Mouse (Mus musculus) neural tube, embryonic 13.5 days (tissue): Measurements from ENCODE around the gene Lyzl6. TPM values are rescaled to one million over a fixed set of nuclear protein-coding genes. Genes with fewer than 3 reads are reported as not detected.
"Not testable (repeated sequence)": the region's sequence is repeated elsewhere in the genome, so short reads cannot be mapped to it uniquely, and the experiment has no call there.

Experiments used
- ATAC-seq: fragments of 200-750 bp; cut with Nextera tagmentation; 2 replicates; pipeline ENCODE4 v1.8.0; 2017; ENCODE audit warnings: low read depth, mild to moderate bottlenecking, moderate TSS enrichment, moderate library complexity
- H3K27ac ChIP-seq: fragments of 300-500 bp; sonication (generic); replicated peaks from 2 replicates; pipeline ENCODE4 v1.5.1; 2015; ENCODE audit warnings: moderate library complexity, mild to moderate bottlenecking, inconsistent platforms
- H3K27me3 ChIP-seq: fragments of 300-500 bp; sonication (generic); 2 replicates; pipeline ENCODE4 v1.6.1; 2015; ENCODE audit warnings: mild to moderate bottlenecking, inconsistent platforms
- H3K36me3 ChIP-seq: fragments of 300-500 bp; sonication (generic); 2 replicates; pipeline ENCODE4 v1.6.1; 2015; ENCODE audit warnings: mild to moderate bottlenecking, inconsistent platforms
- H3K4me1 ChIP-seq: fragments of 300-500 bp; sonication (generic); replicated peaks from 2 replicates; pipeline ENCODE4 v1.6.1; 2015; ENCODE audit warnings: inconsistent platforms
- H3K4me2 ChIP-seq: fragments of 300-500 bp; sonication (generic); 2 replicates; pipeline ENCODE4 v1.6.1; 2015; ENCODE audit warnings: inconsistent platforms, mild to moderate bottlenecking, moderate library complexity
- H3K4me3 ChIP-seq: fragments of 300-500 bp; sonication (generic); 2 replicates; pipeline ENCODE4 v1.5.1; 2015; ENCODE audit warnings: mild to moderate bottlenecking, inconsistent platforms
- H3K9ac ChIP-seq: fragments of 300-500 bp; sonication (generic); 2 replicates; pipeline ENCODE4 v1.6.1; 2015; ENCODE audit warnings: moderate library complexity, mild to moderate bottlenecking, inconsistent platforms
- H3K9me3 ChIP-seq: fragments of 300-500 bp; sonication (generic); 2 replicates; pipeline ENCODE4 v1.6.1; 2016; ENCODE audit warnings: inconsistent platforms
- WGBS: fragments of 180-500 bp; shearing (Covaris S2); methylation state at CpG from one replicate; pipeline ENCODE4 v1.1.7; 2015; 5-methylcytosine and 5-hydroxymethylcytosine counted together
- polyA plus RNA-seq: library from polyadenylated mRNA; unstranded; fragments of >200 nt; fragmentation: Nextera tagmentation; extraction: Ambion mirVana; gene quantifications from 2 replicates; pipeline ENCODE4 v1.2.1, GENCODE M21; 2015

Gene Lyzl6
- polyA plus RNA-seq, result not detected in 2 replicates

DNA sequence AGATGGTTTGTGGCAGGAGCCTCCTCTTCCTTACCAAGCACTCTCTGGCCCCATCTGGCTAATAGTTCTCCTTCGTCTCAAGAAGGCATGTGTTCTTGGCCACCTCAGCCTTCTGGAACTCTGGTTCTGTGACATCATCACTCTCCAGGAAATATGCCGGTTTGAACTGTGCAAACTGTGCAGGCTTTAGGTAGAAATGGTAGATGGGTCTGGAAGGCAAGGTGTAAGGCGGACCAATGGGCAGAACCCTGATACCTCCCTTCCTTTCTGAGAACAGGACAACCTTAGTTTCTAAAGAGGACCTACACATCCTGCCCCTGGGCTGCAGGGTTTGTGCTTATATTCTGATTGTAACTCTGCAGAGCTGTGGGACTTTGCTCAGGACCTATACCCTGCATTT, at the start of gene Lyzl6:
Gene Lyzl6 (minus strand): TSS at position 101 of the 400 bp plus-strand sequence.
- H3K27ac ChIP-seq, result no peak within 1 kb of the TSS
- H3K9me3 ChIP-seq, result no peaks in the 10 kb centered on the region
- H3K4me1 ChIP-seq, result no peaks in the 10 kb centered on the region
- 82% methylated on average over 3 of the region's 3 CpGs for WGBS
- peaks cover 24% of the 10 kb centered on the region for H3K27me3 ChIP-seq
- no peak within 1 kb of the TSS for H3K9ac ChIP-seq
- no peaks in the 10 kb centered on the region for H3K36me3 ChIP-seq
- no peak within 1 kb of the TSS for H3K4me3 ChIP-seq
- 0 out of 2 replicates have a peak within 1 kb of the TSS, but pooled peaks have one; percentile 16 for H3K4me2 ChIP-seq
- ATAC-seq, result no peak

DNA sequence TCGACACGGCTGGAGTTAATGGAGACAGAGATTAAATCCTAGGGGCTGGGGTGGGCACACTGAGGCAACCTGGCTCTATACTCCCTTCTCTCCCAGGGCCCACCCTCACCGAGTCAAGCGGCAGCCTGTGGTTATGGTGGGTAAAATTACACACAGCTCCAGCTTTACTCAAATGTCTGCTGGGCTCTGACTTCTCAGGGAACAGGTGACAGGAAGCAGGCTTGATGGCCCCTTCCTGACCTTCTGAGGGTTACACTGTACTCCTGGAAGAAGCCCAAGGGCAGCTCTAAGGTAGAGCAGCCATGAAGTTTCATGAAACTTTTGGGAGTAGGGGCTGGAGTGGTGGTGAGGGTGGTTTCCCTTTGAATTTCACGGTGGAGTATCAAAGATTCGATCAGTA, 48.0 kb upstream of the Lyzl6 start:
- H3K9ac ChIP-seq, result no peak overlapping the region
- no peaks in the 10 kb centered on the region for H3K27me3 ChIP-seq
- H3K9me3 ChIP-seq, result no peaks in the 10 kb centered on the region
- H3K36me3 ChIP-seq, result peaks cover 66% of the 10 kb centered on the region
- peaks cover 15% of the 10 kb centered on the region; the same call in 1 of the 2 replicates for H3K4me1 ChIP-seq
- ATAC-seq, result no peak
- no peak overlapping the region for H3K27ac ChIP-seq
- no peak overlapping the region for H3K4me2 ChIP-seq
- WGBS, result 89% methylated on average over 6 of the region's 6 CpGs
- H3K4me3 ChIP-seq, result no peak overlapping the region

DNA sequence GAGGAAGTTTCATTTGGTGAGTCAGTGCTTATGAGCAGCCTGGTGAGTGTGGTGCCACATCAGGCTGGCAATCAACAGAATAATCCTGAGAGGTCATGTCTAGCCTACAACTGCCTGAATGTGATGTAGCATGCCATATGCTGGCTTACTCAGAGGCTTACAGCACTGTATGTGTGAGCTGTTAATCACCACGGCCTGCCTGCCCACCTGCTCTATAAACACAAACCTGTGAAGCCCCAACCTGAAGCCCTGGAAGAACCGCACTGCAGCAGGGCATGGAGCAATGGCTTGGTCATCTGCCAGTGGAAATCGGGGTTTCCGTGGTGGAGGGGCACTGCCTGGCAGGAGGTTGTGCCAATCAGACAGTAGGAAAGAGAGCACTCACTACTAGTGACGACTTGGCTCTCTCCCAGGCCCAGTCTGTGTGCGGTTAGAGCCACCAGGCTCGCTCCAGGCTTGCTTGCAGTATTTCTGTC, 46.6 kb upstream of the Lyzl6 start:
- peaks cover 80% of the 10 kb centered on the region for H3K36me3 ChIP-seq
- H3K9me3 ChIP-seq, result no peaks in the 10 kb centered on the region
- 94% methylated on average over 7 of the region's 7 CpGs for WGBS
- no peak overlapping the region for H3K9ac ChIP-seq
- H3K27ac ChIP-seq, result no peak overlapping the region
- peaks cover 13% of the 10 kb centered on the region; the same call in 1 of the 2 replicates for H3K4me1 ChIP-seq
- H3K4me3 ChIP-seq, result no peak overlapping the region
- no peaks in the 10 kb centered on the region for H3K27me3 ChIP-seq
- no peak overlapping the region for H3K4me2 ChIP-seq
- ATAC-seq, result no peak

DNA sequence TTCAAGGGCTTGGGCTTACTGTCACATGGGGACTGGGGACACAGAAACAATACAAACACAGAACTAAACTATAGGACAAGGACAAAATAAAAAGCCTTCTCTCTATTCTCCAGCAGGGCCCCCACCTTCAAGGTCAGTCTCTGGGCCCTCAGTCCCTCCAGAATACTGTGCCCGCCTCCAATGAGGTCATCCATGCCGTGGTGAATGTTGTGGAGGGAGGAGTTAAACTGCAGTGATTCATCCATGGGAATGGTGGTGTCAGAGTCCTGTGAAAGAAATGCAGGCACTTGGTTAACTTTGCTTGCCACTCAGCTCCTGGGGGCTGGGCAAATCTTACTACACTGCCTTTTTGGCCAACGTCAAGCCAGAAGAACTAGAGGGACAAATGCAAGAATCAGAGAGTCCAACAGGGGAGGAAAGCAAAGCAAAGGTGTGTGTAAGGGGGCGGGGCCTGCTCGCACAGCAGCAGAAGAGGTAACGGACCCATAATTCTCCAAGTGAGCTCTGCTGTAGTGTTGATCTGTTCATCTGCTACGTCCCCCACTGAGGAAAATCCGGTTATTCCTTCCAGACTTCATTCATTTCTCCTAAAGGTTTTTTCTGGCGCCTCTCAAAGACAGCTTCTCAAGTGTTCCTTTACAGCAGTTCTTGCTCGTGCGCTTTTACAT, 45.1 kb upstream of the Lyzl6 start:
- H3K4me3 ChIP-seq, result no peak overlapping the region
- no peaks in the 10 kb centered on the region for H3K27me3 ChIP-seq
- no peak overlapping the region for H3K4me2 ChIP-seq
- peaks cover 93% of the 10 kb centered on the region for H3K36me3 ChIP-seq
- no peaks in the 10 kb centered on the region for H3K9me3 ChIP-seq
- 86% methylated on average over 11 of the region's 11 CpGs for WGBS
- no peak overlapping the region for H3K27ac ChIP-seq
- ATAC-seq, result no peak
- peaks cover under 1% of the 10 kb centered on the region; the same call in 1 of the 2 replicates for H3K4me1 ChIP-seq
- H3K9ac ChIP-seq, result no peak overlapping the region

DNA sequence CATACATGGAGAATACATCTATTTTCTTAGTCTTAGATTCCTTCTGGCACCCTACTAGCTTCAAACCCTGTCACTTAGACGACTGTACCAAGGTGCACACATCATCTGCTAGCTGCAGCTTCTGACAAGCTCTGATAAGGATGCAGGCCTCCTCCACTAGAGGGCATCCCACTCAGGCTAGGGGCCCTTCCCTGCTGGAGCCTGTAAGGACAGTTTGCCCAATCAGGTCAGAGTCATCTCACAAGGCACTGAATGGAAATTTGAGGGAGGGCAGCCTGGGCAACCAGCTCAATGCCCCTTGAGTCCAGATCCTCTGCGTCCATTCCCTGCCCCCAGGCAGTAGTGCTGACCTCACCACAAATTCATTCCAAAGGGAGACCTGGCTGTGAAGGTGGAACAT, 38.4 kb upstream of the Lyzl6 start:
- WGBS, result 40% methylated on average over 2 of the region's 2 CpGs
- not testable (repeated sequence) for H3K9ac ChIP-seq, H3K27ac ChIP-seq, ATAC-seq, H3K27me3 ChIP-seq, H3K9me3 ChIP-seq, H3K4me2 ChIP-seq, H3K4me1 ChIP-seq, H3K4me3 ChIP-seq
- H3K36me3 ChIP-seq, result peaks cover 60% of the 10 kb centered on the region

GRCm38 (mm10) chr11:103675556-103675955, 36.9 kb upstream of the Lyzl6 start:
- peaks cover 45% of the 10 kb centered on the region for H3K36me3 ChIP-seq
- no peaks in the 10 kb centered on the region for H3K27me3 ChIP-seq
- H3K4me2 ChIP-seq, result no peak overlapping the region
- no peaks in the 10 kb centered on the region for H3K9me3 ChIP-seq
- H3K9ac ChIP-seq, result no peak overlapping the region
- H3K4me1 ChIP-seq, result no peaks in the 10 kb centered on the region
- no peak overlapping the region for H3K4me3 ChIP-seq
- no peak for ATAC-seq
- H3K27ac ChIP-seq, result no peak overlapping the region
- WGBS, result 36% methylated on average over 3 of the region's 3 CpGs

GRCm38 (mm10) chr11:103666907-103667426, 28.3 kb upstream of the Lyzl6 start:
- WGBS, result 64% methylated on average over 13 of the region's 13 CpGs
- Histone ChIP-seq H3K27ac (no peak overlapping the region), H3K27me3 (no peaks in the 10 kb centered on the region), H3K4me3 (no peak overlapping the region), H3K4me1 (peaks cover 25% of the 10 kb centered on the region), H3K36me3 (no peaks in the 10 kb centered on the region), H3K9me3 (no peaks in the 10 kb centered on the region), H3K4me2 (no peak overlapping the region), H3K9ac (no peak overlapping the region)
- no peak; the same call in 1 of the 2 replicates for ATAC-seq

DNA sequence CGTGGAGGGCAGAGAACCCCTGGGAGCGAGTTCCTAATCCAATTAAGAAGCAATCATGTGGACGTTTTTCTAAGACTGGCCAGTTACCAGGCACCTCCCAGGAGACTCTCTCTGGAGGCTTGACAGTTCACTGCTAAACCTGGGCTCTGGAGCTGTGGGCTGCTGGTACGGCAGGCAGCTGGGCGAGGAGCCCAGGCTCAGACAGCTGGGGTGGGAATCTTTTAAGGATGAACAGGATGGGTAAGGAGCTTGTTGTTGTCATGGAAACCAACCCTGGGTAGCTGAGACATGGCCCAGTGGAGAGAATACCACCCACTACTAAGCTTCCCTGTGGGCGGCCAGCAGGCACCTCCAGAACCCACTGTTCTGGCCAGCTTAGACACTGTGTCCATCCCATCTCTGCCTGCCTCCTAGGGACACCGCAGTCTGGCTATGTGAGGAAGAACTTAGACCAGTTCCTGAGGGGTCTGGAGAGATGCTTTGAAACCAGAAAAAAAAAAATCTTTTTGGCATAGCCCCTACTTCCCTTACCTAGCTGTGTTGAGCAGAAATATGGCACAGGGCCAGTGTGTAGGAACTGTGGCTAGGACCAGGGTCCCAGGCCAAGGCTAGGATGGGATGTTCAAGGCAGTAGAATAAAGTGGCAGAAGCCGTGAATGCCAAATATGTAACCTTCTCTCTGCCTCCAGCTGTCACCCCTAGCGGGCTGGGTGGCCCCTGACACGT, 27.7 kb upstream of the Lyzl6 start:
- H3K36me3 ChIP-seq, result no peaks in the 10 kb centered on the region
- H3K4me1 ChIP-seq, result peaks cover 25% of the 10 kb centered on the region
- no peak overlapping the region for H3K4me3 ChIP-seq
- 39% methylated on average over 10 of the region's 10 CpGs for WGBS
- H3K4me2 ChIP-seq, result no peak overlapping the region
- H3K9me3 ChIP-seq, result no peaks in the 10 kb centered on the region
- H3K9ac ChIP-seq, result 0 out of 2 replicates have a peak overlapping the region, but pooled peaks have one; percentile 12
- H3K27me3 ChIP-seq, result no peaks in the 10 kb centered on the region
- peak; percentile 59; the same call in 1 of the 2 replicates for ATAC-seq
- H3K27ac ChIP-seq, result no peak overlapping the region

GRCm38 (mm10) chr11:103665695-103666094, 27.0 kb upstream of the Lyzl6 start:
- no peaks in the 10 kb centered on the region for H3K9me3 ChIP-seq
- 0 out of 2 replicates have a peak, but pooled peaks have one; percentile 15 for ATAC-seq
- peaks cover 25% of the 10 kb centered on the region for H3K4me1 ChIP-seq
- no peaks in the 10 kb centered on the region for H3K27me3 ChIP-seq
- whole genome bisulfite sequencing, result 80% methylated on average over 1 of the region's 1 CpGs
- H3K36me3 ChIP-seq, result no peaks in the 10 kb centered on the region
- H3K9ac ChIP-seq, result 0 out of 2 replicates have a peak overlapping the region, but pooled peaks have one; percentile 12
- no peak overlapping the region for H3K27ac ChIP-seq
- H3K4me2 ChIP-seq, result no peak overlapping the region
- no peak overlapping the region for H3K4me3 ChIP-seq

DNA sequence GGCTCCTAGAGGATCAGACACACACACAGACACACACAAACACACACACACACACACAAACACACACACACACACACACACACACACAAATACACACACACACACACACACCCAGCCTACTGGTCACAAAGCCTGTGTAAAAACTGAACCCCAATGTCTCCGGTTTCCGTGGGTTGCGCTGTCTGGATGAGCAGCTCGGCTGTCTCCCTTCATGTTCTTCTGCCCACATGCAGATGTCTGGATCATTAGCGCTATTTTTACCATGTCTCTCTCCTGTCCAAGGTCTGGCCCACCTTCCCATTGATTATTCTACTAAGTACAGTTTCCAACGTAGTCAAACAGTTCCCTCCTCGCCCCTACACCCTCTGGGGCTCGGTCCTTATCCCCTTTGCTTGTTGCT, 24.4 kb upstream of the Lyzl6 start:
- Histone ChIP-seq H3K27me3 (0 out of 2 replicates have a peak, but pooled peaks cover 3% of the 10 kb centered on the region), H3K4me3 (no peak overlapping the region), H3K4me2 (no peak overlapping the region), H3K27ac (no peak overlapping the region), H3K36me3 (no peaks in the 10 kb centered on the region), H3K9me3 (no peaks in the 10 kb centered on the region), H3K4me1 (peaks cover 25% of the 10 kb centered on the region), H3K9ac (no peak overlapping the region)
- no peak for ATAC-seq
- WGBS, result 80% methylated on average over 8 of the region's 8 CpGs

DNA sequence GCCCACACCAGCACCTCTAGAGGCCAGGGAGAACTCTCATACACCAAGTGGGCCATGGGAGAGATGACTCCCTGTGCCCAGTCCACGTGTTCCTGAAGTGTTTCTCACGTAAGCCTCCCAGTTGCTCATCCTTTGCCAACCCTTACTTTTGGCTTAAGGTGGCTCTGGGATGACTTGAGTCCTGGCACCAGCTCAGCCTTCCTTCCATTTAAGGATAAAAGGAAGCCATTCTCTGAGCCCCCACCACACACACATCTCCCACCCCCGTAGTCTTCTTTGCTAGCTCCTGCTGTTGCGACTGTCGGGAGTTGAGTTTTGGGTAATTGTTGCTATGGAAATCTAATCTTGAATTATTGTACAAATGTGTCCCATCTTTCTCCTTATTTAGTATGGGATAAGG, 23.9 kb upstream of the Lyzl6 start:
- H3K27ac ChIP-seq, result no peak overlapping the region

GRCm38 (mm10) chr11:103661863-103662262, 23.2 kb upstream of the Lyzl6 start:
- Histone ChIP-seq H3K9me3 (no peaks in the 10 kb centered on the region), H3K4me3 (no peak overlapping the region), H3K9ac (no peak overlapping the region), H3K27me3 (peaks cover 14% of the 10 kb centered on the region), H3K4me1 (peaks cover 19% of the 10 kb centered on the region), H3K4me2 (no peak overlapping the region), H3K36me3 (no peaks in the 10 kb centered on the region), H3K27ac (no peak overlapping the region)
- WGBS, result 63% methylated on average over 4 of the region's 4 CpGs
- ATAC-seq, result no peak

More for the DNA sequence above, 23.9 kb upstream of the Lyzl6 start:
- Histone ChIP-seq H3K9ac (no peak overlapping the region), H3K27me3 (peaks cover 7% of the 10 kb centered on the region; the same call in 1 of the 2 replicates), H3K4me3 (no peak overlapping the region), H3K4me2 (no peak overlapping the region), H3K9me3 (no peaks in the 10 kb centered on the region), H3K4me1 (peaks cover 25% of the 10 kb centered on the region), H3K36me3 (no peaks in the 10 kb centered on the region)
- ATAC-seq, result no peak
- WGBS, result 82% methylated on average over 5 of the region's 5 CpGs
